Mouse (Mus musculus) E14TG2a.4 (cell line): Measurements from ENCODE around the gene Sbk2.

Experiments
- H3K27me3 ChIP-seq: 2 replicates; pipeline ENCODE4 v1.6.1; 2014; ENCODE audit warnings: low read length, control low read depth; ENCODE audit not compliant: insufficient read depth
- H3K36me3 ChIP-seq: 2 replicates; pipeline ENCODE4 v1.6.1; 2014; ENCODE audit warnings: low read length, control low read depth; ENCODE audit not compliant: insufficient read depth
- H3K4me1 ChIP-seq: replicated peaks from 2 replicates; pipeline ENCODE4 v1.6.1; 2014; ENCODE audit warnings: low read depth, low read length, control low read depth
- H3K4me3 ChIP-seq: replicated peaks from 2 replicates; pipeline ENCODE4 v1.5.1; 2014; ENCODE audit warnings: mild to moderate bottlenecking, low read length
- H3K9me3 ChIP-seq: 2 replicates; pipeline ENCODE4 v1.6.1; 2014; ENCODE audit warnings: low read length, control low read depth
- CTCF ChIP-seq: conservative IDR thresholded peaks from 2 replicates; pipeline ENCODE4 v1.5.1; 2014; ENCODE audit warnings: low read length
- NANOG ChIP-seq: IDR thresholded peaks from 2 replicates; pipeline ENCODE4 v1.6.1; 2014; ENCODE audit warnings: borderline replicate concordance, low read length, mixed read lengths
- POU5F1 ChIP-seq: IDR thresholded peaks from 2 replicates; pipeline ENCODE4 v1.6.1; 2014; ENCODE audit warnings: low read length, borderline replicate concordance

Gene Sbk2

GRCm38 (mm10) chr7:4898851-4899648 lies 65.2 kb downstream of the Sbk2 start:
- no peaks in the 10 kb centered on the region for H3K9me3 ChIP-seq
- H3K27me3 ChIP-seq, result no peaks in the 10 kb centered on the region
- H3K36me3 ChIP-seq, result peaks cover 18% of the 10 kb centered on the region
- no peak for TF ChIP-seq CTCF
- no peak for TF ChIP-seq POU5F1
- no peak for TF ChIP-seq NANOG
- peaks cover 85% of the 10 kb centered on the region for H3K4me1 ChIP-seq
- peak overlapping the region; percentile 67 for H3K4me3 ChIP-seq

- Histone ChIP-seq H3K4me3 (peak overlapping the region; percentile 45), H3K27me3 (no peaks in the 10 kb centered on the region), H3K9me3 (no peaks in the 10 kb centered on the region), H3K4me1 (peaks cover 78% of the 10 kb centered on the region), H3K36me3 (peaks cover 31% of the 10 kb centered on the region)
- TF ChIP-seq NANOG, result no peak
- no peak for TF ChIP-seq POU5F1
- no peak for TF ChIP-seq CTCF
These were observed 69.0 kb downstream of the Sbk2 start for GRCm38 (mm10) chr7:4895186-4895585.
